Mouse (Mus musculus) brain, embryonic 14.5 days (tissue): Measurements from ENCODE around the gene Prima1.

Experiments used
- CTCF ChIP-seq: fragments of 200-500 bp; IDR thresholded peaks from 2 replicates; pipeline ENCODE4 v1.5.1; 2012; ENCODE audit warnings: inconsistent platforms, mild to moderate bottlenecking, moderate library complexity, borderline replicate concordance; ENCODE audit not compliant: insufficient read depth, insufficient read length; ENCODE audit errors: extremely low read depth
- POLR2A ChIP-seq: fragments of 200-500 bp; IDR thresholded peaks from 2 replicates; pipeline ENCODE4 v1.6.1; 2012; ENCODE audit warnings: mild to moderate bottlenecking, inconsistent platforms, borderline replicate concordance; ENCODE audit not compliant: poor library complexity, insufficient read depth, insufficient read length, severe bottlenecking; ENCODE audit errors: extremely low read depth

DNA sequence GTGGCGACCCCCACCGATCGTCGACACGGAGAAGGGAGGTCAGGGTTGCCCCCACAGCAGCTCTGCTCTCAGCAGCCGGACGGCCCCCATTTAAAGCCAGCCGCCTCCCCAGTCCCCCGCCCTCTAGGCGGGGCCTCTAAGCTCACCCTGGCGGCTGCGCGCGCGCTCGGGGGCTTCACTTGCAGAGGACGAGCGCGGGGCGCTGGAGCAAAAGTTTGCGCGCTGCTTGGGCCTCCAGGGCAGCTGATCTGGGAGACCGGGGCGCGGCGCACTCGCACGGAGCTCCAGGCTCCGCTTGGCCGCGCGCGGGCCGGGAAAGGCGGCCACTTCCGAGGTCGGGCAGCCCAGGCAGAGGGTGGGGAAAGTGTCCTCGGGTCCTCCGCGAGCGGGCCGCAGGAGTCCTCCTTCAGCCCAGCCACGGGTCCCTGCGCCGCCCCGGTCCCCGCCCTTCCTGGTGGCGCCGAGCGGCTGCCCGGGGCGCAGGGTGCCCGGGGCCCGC, at the start of gene Prima1:
- TF ChIP-seq CTCF (no peak), POLR2A (no peak)
